Mouse (Mus musculus): ENCODE measurements around the gene Mapk14. TPM values are rescaled to one million over a fixed set of nuclear protein-coding genes. Genes with fewer than 3 reads are reported as not detected.

Mapk14 gene
- total and polyA plus RNA-seq, 3 experiments = 61.5 to 93.2 TPM; not detected in 1

DNA sequence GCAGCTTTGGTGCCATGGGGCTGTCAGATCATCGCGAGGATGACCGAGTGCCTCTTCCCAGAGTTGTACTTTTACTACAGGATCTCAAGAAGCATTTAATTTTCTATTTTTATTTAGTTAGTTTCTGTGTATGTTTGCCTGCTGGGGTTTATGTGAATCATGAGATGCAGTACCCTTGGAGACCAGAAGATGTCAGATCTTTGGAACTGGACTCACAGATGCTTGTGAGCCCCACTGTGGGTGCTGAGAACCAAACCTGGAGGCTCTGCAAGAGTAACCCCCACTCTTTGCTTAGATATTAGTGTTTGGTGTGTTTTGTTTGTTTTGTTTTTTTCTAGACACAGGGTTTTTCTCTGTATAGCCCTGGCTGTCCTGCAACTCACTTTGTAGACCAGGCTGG is 22.9 kb downstream of the Mapk14 start:
- peaks cover 28% of the 10 kb centered on the region for H3K79me2 ChIP-seq (ENCODE audit: control insufficient read depth, insufficient read depth, low read length, poor library complexity)
- H3K4me1 ChIP-seq (ENCODE audit: control insufficient read depth in 1 of 2, insufficient read depth in 2 of 2, low read length in 2 of 2) = peaks cover 3% of the 10 kb centered on the region in 2 experiments
- no peak overlapping the region for H3K4me3 ChIP-seq (ENCODE audit: control insufficient read depth in 1 of 2, insufficient read depth in 1 of 2, low read depth in 2 of 2, low read length in 2 of 2)
- peaks cover 4 to 19% of the 10 kb centered on the region in 2 experiments; a peak in 3 of 4 replicates for H3K36me3 ChIP-seq (ENCODE audit: control insufficient read depth in 1 of 2, insufficient read depth in 2 of 2, low read length in 2 of 2)
- TF ChIP-seq CHD1 (IDR thresholded peaks at IDR 0.05; ENCODE audit: low read depth, low read length) = no peak
- no peak for TF ChIP-seq MAFK (IDR thresholded peaks at IDR 0.05; ENCODE audit: borderline replicate concordance, low read depth, low read length)
- TF ChIP-seq SMC3 (IDR thresholded peaks at IDR 0.05; ENCODE audit: low read depth, low read length) = peak; percentile 18; the same call in 1 of the 2 replicates
- no peak for TF ChIP-seq MAZ (IDR thresholded peaks at IDR 0.05; ENCODE audit: low read depth, low read length)
- no peak for TF ChIP-seq ELF1 (IDR thresholded peaks at IDR 0.05; ENCODE audit: low read depth, low read length)
- no peak for TF ChIP-seq ETS1 (IDR thresholded peaks at IDR 0.05; ENCODE audit: low read depth, low read length)
- no peak for TF ChIP-seq ZMIZ1 (IDR thresholded peaks at IDR 0.05; ENCODE audit: low read depth, low read length)
- no peak for TF ChIP-seq POLR2AphosphoS2 (IDR thresholded peaks at IDR 0.05; ENCODE audit: low read length)
- no peak for TF ChIP-seq TBP (IDR thresholded peaks at IDR 0.05; ENCODE audit: low read depth, low read length)
- TF ChIP-seq USF2 (IDR thresholded peaks at IDR 0.05; ENCODE audit: borderline replicate concordance in 1 of 2, insufficient read depth in 1 of 2, low read depth in 1 of 2, low read length in 2 of 2) = no peak
- TF ChIP-seq ZKSCAN1 (IDR thresholded peaks at IDR 0.05; ENCODE audit: low read depth, low read length) = no peak
- TF ChIP-seq SIN3A (IDR thresholded peaks at IDR 0.05; ENCODE audit: low read length) = no peak
- peak; percentile 14 to 42 (median 35); a peak in 4 of 6 replicates for TF ChIP-seq CTCF (IDR thresholded peaks at IDR 0.05 in 2 of 3, conservative IDR thresholded peaks at IDR 0.05 in 1 of 3; ENCODE audit: control insufficient read depth in 1 of 3, insufficient read depth in 1 of 3, low read depth in 2 of 3, low read length in 3 of 3, poor library complexity in 1 of 3, severe bottlenecking in 1 of 3)
- TF ChIP-seq GABPA (IDR thresholded peaks at IDR 0.05; ENCODE audit: low read depth, low read length) = no peak
- peak; percentile 53 for DNase-seq (ENCODE audit: low read depth, low spot score)
- H3K9ac ChIP-seq (ENCODE audit: control insufficient read depth, low read depth, low read length, poor library complexity, severe bottlenecking) = no peak overlapping the region
- H3K9me3 ChIP-seq (replicated peaks; ENCODE audit: insufficient read depth, low read length) = no peaks in the 10 kb centered on the region
- no peak overlapping the region for H3K27ac ChIP-seq (ENCODE audit: control insufficient read depth, low read depth, low read length)
- no peaks in the 10 kb centered on the region for H3K27me3 ChIP-seq (ENCODE audit: control insufficient read depth in 1 of 2, insufficient read depth in 2 of 2, low read length in 2 of 2)

DNA sequence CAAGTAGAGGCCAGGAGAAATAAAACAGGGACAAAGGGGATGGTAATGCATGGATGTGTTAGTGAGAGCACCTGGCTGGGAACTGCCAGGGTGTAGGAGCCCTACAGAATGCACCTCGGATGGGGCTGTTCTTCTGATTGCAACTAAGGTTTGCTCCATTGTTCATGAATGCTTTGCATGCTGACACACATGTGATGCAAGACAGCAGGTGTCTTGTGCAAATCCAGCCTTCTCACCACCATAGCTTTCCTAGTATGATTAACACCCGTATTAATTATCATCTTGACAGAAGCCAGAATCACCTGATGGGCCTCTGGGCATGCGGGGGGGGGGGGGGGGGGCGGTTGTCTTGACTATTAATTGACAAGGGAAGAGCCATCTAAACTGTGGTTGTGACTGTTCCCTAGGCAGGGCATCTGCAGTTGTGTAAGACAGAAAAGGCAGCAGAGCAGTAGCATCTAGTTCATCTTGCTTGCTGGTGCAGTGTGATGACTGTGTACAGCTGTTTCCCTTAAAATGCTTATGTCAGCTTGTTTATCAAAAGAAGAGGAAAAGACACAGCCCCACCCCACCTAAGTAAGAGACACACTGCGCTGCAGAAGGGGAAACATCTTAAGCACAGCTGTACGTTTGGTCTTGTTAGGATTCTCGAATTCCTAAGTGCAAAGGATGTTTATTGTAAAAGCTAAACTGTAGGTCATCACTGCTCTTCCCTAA is 24.9 kb downstream of the Mapk14 start:
- Histone ChIP-seq H3K27ac (ENCODE audit: control insufficient read depth, low read depth, low read length) (no peak overlapping the region), H3K9ac (ENCODE audit: control insufficient read depth, low read depth, low read length, poor library complexity, severe bottlenecking) (no peak overlapping the region), H3K4me1 (ENCODE audit: control insufficient read depth in 1 of 2, insufficient read depth in 2 of 2, low read length in 2 of 2) (no peaks in the 10 kb centered on the region), H3K79me2 (ENCODE audit: control insufficient read depth, insufficient read depth, low read length, poor library complexity) (peaks cover 11% of the 10 kb centered on the region), H3K4me3 (ENCODE audit: control insufficient read depth in 1 of 2, insufficient read depth in 1 of 2, low read depth in 2 of 2, low read length in 2 of 2) (no peak overlapping the region), H3K27me3 (ENCODE audit: control insufficient read depth in 1 of 2, insufficient read depth in 2 of 2, low read length in 2 of 2) (no peaks in the 10 kb centered on the region), H3K9me3 (replicated peaks; ENCODE audit: insufficient read depth, low read length) (no peaks in the 10 kb centered on the region), H3K36me3 (ENCODE audit: control insufficient read depth in 1 of 2, insufficient read depth in 2 of 2, low read length in 2 of 2) (peaks cover 0 to 27% of the 10 kb centered on the region in 2 experiments; a peak in 2 of 4 replicates)
- TF ChIP-seq POLR2AphosphoS5 (IDR thresholded peaks at IDR 0.05; ENCODE audit: borderline replicate concordance, low read depth, low read length) = no peak
- no peak for TF ChIP-seq SIN3A (IDR thresholded peaks at IDR 0.05; ENCODE audit: low read length)
- TF ChIP-seq MAZ (IDR thresholded peaks at IDR 0.05; ENCODE audit: low read depth, low read length) = no peak
- no peak for TF ChIP-seq CTCF (IDR thresholded peaks at IDR 0.05 in 2 of 3, conservative IDR thresholded peaks at IDR 0.05 in 1 of 3; ENCODE audit: control insufficient read depth in 1 of 3, insufficient read depth in 1 of 3, low read depth in 2 of 3, low read length in 3 of 3, poor library complexity in 1 of 3, severe bottlenecking in 1 of 3)
- no peak for TF ChIP-seq CHD2 (IDR thresholded peaks at IDR 0.05; ENCODE audit: low read length)
- no peak for TF ChIP-seq E2F4 (IDR thresholded peaks at IDR 0.05; ENCODE audit: borderline replicate concordance, low read depth, low read length)
- no peak for TF ChIP-seq MEF2A (IDR thresholded peaks at IDR 0.05; ENCODE audit: extremely low read depth, insufficient replicate concordance, low read depth, low read length, poor library complexity, severe bottlenecking)
- no peak for TF ChIP-seq EP300 (IDR thresholded peaks at IDR 0.05; ENCODE audit: low read depth in 1 of 2, low read length in 2 of 2)
- no peak for TF ChIP-seq POLR2AphosphoS2 (IDR thresholded peaks at IDR 0.05; ENCODE audit: low read length)
- no peak for TF ChIP-seq ELF1 (IDR thresholded peaks at IDR 0.05; ENCODE audit: low read depth, low read length)
- no peak for TF ChIP-seq MAFK (IDR thresholded peaks at IDR 0.05; ENCODE audit: borderline replicate concordance, low read depth, low read length)
- TF ChIP-seq TBP (IDR thresholded peaks at IDR 0.05; ENCODE audit: low read depth, low read length) = no peak
- no peak for TF ChIP-seq ETS1 (IDR thresholded peaks at IDR 0.05; ENCODE audit: low read depth, low read length)
- TF ChIP-seq USF2 (IDR thresholded peaks at IDR 0.05; ENCODE audit: borderline replicate concordance in 1 of 2, insufficient read depth in 1 of 2, low read depth in 1 of 2, low read length in 2 of 2) = no peak
- TF ChIP-seq POLR2A (IDR thresholded peaks at IDR 0.05; ENCODE audit: control insufficient read depth in 1 of 2, insufficient read depth in 1 of 2, low read depth in 1 of 2, low read length in 2 of 2, poor library complexity in 1 of 2) = no peak
- no peak for DNase-seq (ENCODE audit: low read depth, low spot score)
